Mouse (Mus musculus) cerebellum, adult 11 months (tissue): ENCODE measurements around the gene Cplx2.
A peak's percentile ranks its signal among the peaks of the same experiment; 100 is the strongest.

Experiments
- DNase-seq: peaks from one replicate; pipeline ENCODE4 v3.0.0; 2022

Cplx2 gene

GRCm38 (mm10) chr13:54371049-54371386 is at the start of gene Cplx2:
TSS of gene Cplx2 (plus strand) at chr13:54371349.
- DNase-seq: no peak

- DNase-seq: peak; percentile 77
Measured at GRCm38 (mm10) chr13:54322396-54323306, 48.5 kb upstream of the Cplx2 start.

- DNase-seq: no peak
Measured at GRCm38 (mm10) chr13:54323307-54324165, 47.6 kb upstream of the Cplx2 start.

- no peak for DNase-seq
Measured at GRCm38 (mm10) chr13:54324178-54324577, 47.0 kb upstream of the Cplx2 start.

GRCm38 (mm10) chr13:54325814-54326213 is 45.3 kb upstream of the Cplx2 start:
- no peak for DNase-seq

GRCm38 (mm10) chr13:54326686-54327447 is 44.3 kb upstream of the Cplx2 start:
- no peak for DNase-seq

GRCm38 (mm10) chr13:54328029-54328428 is 43.1 kb upstream of the Cplx2 start:
- no peak for DNase-seq

- DNase-seq: no peak
Measured at GRCm38 (mm10) chr13:54328954-54329490, 42.1 kb upstream of the Cplx2 start.

- no peak for DNase-seq
Measured at GRCm38 (mm10) chr13:54331825-54332675, 39.1 kb upstream of the Cplx2 start.

- DNase-seq: no peak
Measured at GRCm38 (mm10) chr13:54332921-54333477, 38.1 kb upstream of the Cplx2 start.

- peak; percentile 54 for DNase-seq
Measured at GRCm38 (mm10) chr13:54337058-54337457, 34.1 kb upstream of the Cplx2 start.

- DNase-seq: no peak
Measured at GRCm38 (mm10) chr13:54337541-54337940, 33.6 kb upstream of the Cplx2 start.

GRCm38 (mm10) chr13:54338815-54339214 is 32.3 kb upstream of the Cplx2 start:
- no peak for DNase-seq

GRCm38 (mm10) chr13:54345885-54346647 is 25.1 kb upstream of the Cplx2 start:
- no peak for DNase-seq

- DNase-seq: no peak
Measured at GRCm38 (mm10) chr13:54348011-54348410, 23.1 kb upstream of the Cplx2 start.

- peak; percentile 63 for DNase-seq
Measured at GRCm38 (mm10) chr13:54349126-54349759, 21.9 kb upstream of the Cplx2 start.

- no peak for DNase-seq
Measured at GRCm38 (mm10) chr13:54357420-54357819, 13.7 kb upstream of the Cplx2 start.

GRCm38 (mm10) chr13:54359181-54359580 is 12.0 kb upstream of the Cplx2 start:
- no peak for DNase-seq

GRCm38 (mm10) chr13:54364686-54365085 is 6.5 kb upstream of the Cplx2 start:
- DNase-seq: no peak

- DNase-seq: peak; percentile 64
Measured at GRCm38 (mm10) chr13:54367758-54368157, 3.4 kb upstream of the Cplx2 start.
